Mouse (Mus musculus) lung, adult 2 months (tissue): ENCODE results near the gene Aldh3a2. TPM values are rescaled to one million over a fixed set of nuclear protein-coding genes. Genes with fewer than 3 reads are reported as not detected.
A peak's percentile ranks its signal among the peaks of the same experiment; 100 is the strongest.
"Not testable (repeated sequence)": the region's sequence is repeated elsewhere in the genome, so short reads cannot be mapped to it uniquely, and the experiment has no call there.

ENCODE experiments used
- DNase-seq: peaks from one replicate; pipeline ENCODE4 v3.0.0; 2022
- H3K4me1 ChIP-seq: fragments of 200-500 bp; 2 replicates; pipeline ENCODE4 v1.6.1; 2011; ENCODE audit warnings: low read length; ENCODE audit not compliant: control insufficient read depth, insufficient read depth
- H3K4me3 ChIP-seq: fragments of 200-500 bp; replicated peaks from 2 replicates; pipeline ENCODE3; 2011; ENCODE audit warnings: low read depth, mild to moderate bottlenecking, control low read depth, low read length; ENCODE audit errors: extremely low read depth
- CTCF ChIP-seq: fragments of 200-500 bp; IDR thresholded peaks from 2 replicates; pipeline ENCODE4 v1.5.1; 2011; ENCODE audit warnings: mild to moderate bottlenecking, low read length, control low read depth; ENCODE audit not compliant: insufficient read depth
- POLR2A ChIP-seq: fragments of 200-500 bp; IDR thresholded peaks from 2 replicates; pipeline ENCODE4 v1.6.1; 2011; ENCODE audit warnings: low read depth, mild to moderate bottlenecking, control low read depth, low read length, borderline replicate concordance; ENCODE audit errors: extremely low read depth
- WGBS: fragments of 180-500 bp; shearing (Covaris S2); methylation state at CpG from one replicate; pipeline ENCODE4 v1.1.7; 2018; 5-methylcytosine and 5-hydroxymethylcytosine counted together
- polyA plus RNA-seq: library from polyadenylated mRNA; depleted of rRNA; stranded (reverse); fragments of >200 nt; gene quantifications from 2 replicates; pipeline ENCODE4 v1.2.3, GENCODE M21; 2012

Aldh3a2 gene
- polyA plus RNA-seq, 1 experiment: 94.5 TPM

DNA sequence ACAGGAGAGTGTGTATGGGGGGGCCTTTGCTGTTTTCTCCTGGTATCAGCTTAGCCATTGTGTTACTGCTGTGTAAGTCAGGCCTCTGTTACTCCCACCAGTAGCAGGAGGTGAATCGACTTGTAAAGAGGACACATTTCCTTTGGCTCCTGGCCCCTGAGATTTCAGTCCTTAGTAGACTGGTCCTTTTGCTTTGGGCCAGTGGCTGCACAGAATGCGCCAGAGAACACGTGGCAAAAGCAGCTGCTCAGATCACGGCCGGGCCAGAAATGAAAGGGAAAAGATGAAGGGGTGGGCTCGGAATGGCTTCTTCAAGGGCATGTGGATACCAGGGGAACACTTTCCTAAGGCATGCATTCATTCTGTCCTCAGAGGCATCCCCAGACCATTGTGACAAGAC lies 65.1 kb downstream of the Aldh3a2 start:
- Histone ChIP-seq H3K4me1 (no peaks in the 10 kb centered on the region; the same call in none of the 2 replicates), H3K4me3 (no peak overlapping the region)
- TF ChIP-seq POLR2A (no peak), CTCF (no peak)
- 80% methylated on average over 6 of the region's 6 CpGs for WGBS
- DNase-seq: no peak

DNA sequence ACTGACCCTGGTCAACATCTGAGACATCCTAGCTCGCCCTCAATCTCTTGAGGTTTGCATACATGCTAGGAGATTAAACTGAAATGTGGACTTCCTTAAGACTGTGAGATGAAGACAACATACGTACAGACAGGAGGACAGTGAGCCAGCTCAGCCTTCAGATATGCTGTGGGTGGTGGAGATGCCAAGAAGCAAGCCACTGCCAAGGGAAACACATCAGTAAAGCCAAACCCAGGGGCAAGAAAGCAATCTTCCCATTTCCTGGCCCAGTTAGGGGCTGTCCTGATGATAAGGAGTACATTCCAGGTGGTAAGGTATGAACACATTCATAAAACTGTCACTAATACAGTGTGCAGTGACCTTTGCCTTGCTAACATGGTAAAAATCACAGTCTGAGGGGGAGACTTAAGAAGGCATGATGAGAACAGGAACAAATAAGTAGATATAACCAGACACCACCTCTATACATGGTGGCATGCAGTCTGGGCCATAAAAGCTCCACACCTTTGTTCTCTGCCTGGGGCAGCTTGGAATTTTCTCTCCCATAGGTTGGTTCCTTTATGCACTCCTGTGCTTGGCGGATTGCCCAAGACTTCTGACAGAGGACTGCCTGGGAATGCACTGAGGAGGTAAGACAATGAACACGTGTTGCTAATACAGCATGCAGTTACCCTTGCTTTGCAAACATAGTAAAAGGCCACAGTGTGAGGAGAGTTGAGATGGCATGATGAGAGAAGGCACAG lies 67.5 kb downstream of the Aldh3a2 start:
- DNase-seq: no peak
- TF ChIP-seq CTCF (no peak), POLR2A (no peak)
- 67% methylated on average over 4 of the region's 4 CpGs for WGBS

DNA sequence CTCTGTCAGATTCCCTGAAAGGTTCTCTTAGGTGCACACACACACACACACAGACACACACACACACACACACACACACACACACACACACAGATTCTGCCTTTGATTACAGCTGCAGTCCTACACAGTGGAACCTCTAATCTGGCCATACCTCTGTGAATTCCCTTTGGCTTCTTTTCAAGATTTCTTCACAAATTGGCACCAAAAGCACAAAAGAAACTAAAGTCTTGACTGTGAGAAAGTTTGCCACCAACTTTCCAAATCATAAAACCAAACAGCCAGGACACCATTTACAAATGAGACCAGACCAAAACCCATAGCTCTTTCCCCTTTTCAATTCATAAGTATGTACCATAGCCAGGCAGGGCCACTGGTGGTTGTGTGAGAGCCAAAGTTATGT lies 69.3 kb downstream of the Aldh3a2 start:
- Histone ChIP-seq H3K4me3 (no peak overlapping the region), H3K4me1 (no peaks in the 10 kb centered on the region; the same call in 1 of the 2 replicates)
- TF ChIP-seq CTCF: no peak
- no peak for TF ChIP-seq POLR2A
- no peak for DNase-seq

More for the DNA sequence above, 67.5 kb downstream of the Aldh3a2 start:
- Histone ChIP-seq H3K4me1 (no peaks in the 10 kb centered on the region; the same call in 1 of the 2 replicates), H3K4me3 (no peak overlapping the region)

DNA sequence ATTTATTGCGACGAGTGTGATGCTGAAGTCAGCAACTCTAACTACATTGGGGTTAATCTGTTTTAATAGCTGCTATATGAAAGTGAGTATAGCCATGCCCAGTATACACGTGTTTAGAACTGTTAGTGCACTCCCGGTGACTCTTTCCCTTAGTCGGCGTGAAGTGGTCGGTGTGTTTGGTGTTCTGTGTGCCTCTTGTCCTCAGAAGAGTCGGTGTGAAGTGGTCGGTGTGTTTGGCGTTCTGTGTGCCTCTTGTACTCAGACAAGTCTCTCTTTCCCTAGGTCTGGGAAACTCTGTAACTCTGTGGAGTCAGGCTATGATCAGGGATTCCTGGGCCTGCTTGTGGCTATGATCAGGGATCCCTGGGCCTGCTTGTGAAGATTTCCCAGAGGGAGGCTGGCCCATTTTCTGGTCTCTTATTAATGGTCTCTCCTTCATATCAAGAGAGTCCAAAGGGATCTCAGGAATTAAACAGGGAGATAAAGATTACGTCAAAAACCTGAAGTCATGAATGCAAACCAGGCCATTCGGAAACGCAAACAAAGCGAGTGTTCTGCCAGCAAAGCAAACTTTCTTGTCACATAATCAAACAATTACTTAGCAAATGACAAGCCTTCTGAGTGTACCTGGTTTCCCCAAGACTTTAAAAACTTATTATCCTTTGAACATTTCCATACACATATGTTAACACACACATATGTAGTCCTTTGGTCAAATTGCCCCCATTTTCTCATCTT lies 70.5 kb downstream of the Aldh3a2 start:
- 65% methylated on average over 14 of the region's 14 CpGs for WGBS
- Histone ChIP-seq H3K4me3 (no peak overlapping the region), H3K4me1 (no peaks in the 10 kb centered on the region; the same call in 1 of the 2 replicates)
- DNase-seq: peak; percentile 31
- no peak for TF ChIP-seq POLR2A
- no peak for TF ChIP-seq CTCF

DNA sequence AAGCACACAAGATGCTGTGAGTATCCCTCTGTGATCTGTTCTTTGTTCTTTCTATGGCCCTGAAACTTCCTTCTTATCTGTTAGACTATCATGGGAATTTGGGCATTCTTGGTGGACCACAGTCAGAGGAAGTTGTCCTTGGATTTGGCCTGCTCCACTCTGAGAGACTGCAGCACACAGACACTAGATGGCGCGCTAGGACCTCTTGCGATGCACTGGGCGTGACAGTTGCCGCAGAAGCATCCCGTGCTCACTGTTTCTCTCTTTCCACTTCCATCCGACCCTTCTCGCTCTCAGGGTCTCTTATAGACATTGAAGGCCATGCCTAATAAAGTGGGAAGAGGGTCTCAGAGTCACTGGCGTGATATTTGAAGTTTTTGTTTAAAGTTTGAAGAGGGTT lies 73.9 kb downstream of the Aldh3a2 start:
- 3% methylated on average over 9 of the region's 9 CpGs for WGBS
- Histone ChIP-seq H3K4me3 (no peak overlapping the region), H3K4me1 (no peaks in the 10 kb centered on the region; the same call in 1 of the 2 replicates)
- DNase-seq: peak; percentile 84
- peak; percentile 100 for TF ChIP-seq CTCF
- TF ChIP-seq POLR2A: no peak

DNA sequence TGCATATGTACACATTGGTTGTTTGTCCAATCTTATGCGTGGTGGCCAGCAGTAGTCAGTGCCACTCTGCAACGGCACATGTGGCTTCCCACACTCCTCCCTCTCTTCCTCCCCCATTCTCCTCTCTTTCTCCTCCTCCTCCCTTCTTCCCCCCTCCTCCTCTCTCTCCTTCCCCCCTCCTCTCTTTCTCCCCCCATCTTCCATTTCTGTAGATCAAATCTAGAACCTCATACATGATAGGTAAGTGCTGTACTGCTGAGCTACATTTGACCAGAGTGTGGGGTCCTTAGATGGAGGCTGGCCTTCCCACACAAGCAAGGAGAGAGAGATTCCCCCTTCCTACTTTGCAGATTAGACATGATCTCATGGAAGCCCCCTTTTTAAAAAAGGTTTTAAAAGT lies 74.5 kb downstream of the Aldh3a2 start:
- 89% methylated on average over 2 of the region's 2 CpGs for WGBS
- Histone ChIP-seq H3K4me1 (no peaks in the 10 kb centered on the region; the same call in 1 of the 2 replicates), H3K4me3 (no peak overlapping the region)
- DNase-seq: no peak
- no peak for TF ChIP-seq POLR2A
- TF ChIP-seq CTCF: no peak

DNA sequence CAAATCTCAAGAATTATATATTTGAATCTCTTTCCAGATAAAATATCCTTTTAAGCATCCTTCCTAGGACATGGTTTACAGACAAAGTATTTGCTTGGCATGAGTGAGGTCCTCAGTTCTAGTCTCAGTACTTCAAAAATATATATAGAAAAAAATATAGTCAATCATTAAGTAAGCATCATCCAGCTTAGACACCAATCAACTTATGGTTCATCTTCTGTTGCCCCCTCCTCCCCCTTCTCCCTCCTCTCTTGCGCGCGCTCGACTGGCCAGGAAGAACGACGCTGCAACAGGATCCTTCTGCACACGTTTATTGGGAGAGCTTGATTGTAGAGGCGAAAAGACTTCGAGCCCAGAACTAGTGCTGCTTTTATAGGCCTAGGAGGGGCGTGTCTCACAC lies 75.1 kb downstream of the Aldh3a2 start:
- WGBS: 82% methylated on average over 7 of the region's 10 CpGs
- H3K4me3 ChIP-seq, H3K4me1 ChIP-seq, DNase-seq: not testable (repeated sequence)

DNA sequence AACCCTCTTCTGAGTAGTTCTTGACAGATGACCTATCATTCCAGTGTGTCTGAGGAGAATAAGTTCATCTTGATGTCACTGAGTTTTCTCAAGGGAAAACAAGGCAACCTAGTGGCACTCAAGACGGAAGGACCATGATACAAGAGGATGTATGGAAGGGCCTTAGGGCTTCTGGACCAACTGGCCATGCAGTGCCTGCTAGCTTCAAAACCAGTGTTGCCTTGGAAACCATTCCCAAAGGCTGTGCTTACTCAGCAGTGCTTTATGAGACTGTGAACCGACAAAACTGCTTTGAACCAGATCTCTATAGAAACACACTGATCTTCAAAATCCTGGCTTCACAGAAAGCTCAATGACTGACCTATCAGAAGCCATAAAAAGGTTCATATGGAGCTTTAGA lies 76.5 kb downstream of the Aldh3a2 start:
- no peak for DNase-seq
- WGBS: 75% methylated on average over 2 of the region's 2 CpGs
- Histone ChIP-seq H3K4me3 (no peak overlapping the region), H3K4me1 (no peaks in the 10 kb centered on the region)
- TF ChIP-seq CTCF: no peak
- TF ChIP-seq POLR2A: no peak

DNA sequence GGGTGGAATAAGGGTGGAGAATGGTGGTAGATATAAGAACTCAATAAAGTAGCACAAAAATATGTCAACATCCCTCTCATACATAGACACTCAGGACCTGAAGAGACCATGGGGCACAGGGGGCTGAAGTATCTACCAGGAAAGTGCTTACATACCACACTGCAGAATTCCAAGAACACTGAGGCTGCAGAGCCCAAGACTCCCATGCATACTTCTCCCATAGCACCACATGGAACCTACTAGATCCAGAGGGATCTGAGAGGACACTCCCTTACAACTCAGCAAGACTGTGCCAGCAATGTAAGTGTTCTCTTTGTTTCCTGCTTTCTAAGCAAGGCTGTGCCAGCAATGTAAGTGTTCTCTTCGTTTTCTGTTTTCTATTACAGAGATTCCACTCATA lies 83.4 kb downstream of the Aldh3a2 start:
- WGBS: 32% methylated on average over 1 of the region's 1 CpGs
- no peak for DNase-seq
- Histone ChIP-seq H3K4me1 (no peaks in the 10 kb centered on the region), H3K4me3 (no peak overlapping the region)
- no peak for TF ChIP-seq POLR2A
- TF ChIP-seq CTCF: no peak

DNA sequence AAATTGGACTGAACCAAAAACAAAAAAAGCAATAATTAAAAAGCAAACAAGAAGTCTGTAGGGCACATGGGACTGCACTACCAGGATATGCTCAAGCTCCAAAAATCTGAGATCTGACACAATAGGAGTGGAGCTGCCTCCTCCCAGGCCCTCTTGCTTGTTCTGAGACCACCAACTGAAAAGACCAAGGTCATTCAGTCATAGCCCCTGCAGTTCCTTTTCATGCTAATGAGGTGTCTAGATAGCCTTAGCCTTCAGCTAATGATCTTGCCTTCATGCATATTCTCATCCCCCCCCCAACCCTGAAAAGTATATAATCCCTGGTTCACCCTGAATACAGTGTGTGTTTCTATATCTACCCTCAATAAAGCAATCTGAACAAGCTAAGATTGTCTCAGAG lies 85.6 kb downstream of the Aldh3a2 start:
- H3K4me1 ChIP-seq: no peaks in the 10 kb centered on the region
- DNase-seq: no peak
- TF ChIP-seq CTCF: no peak
- TF ChIP-seq POLR2A: no peak
- H3K4me3 ChIP-seq: no peak overlapping the region
